Mouse (Mus musculus) subcutaneous adipose tissue, adult 2 months (tissue): ENCODE measurements around the gene Vmn2r73. TPM values are rescaled to one million over a fixed set of nuclear protein-coding genes. Genes with fewer than 3 reads are reported as not detected.

Source experiments
- polyA plus RNA-seq: library from polyadenylated mRNA; depleted of rRNA; stranded (reverse); fragments of >200 nt; gene quantifications from 2 replicates; pipeline ENCODE4 v1.2.3, GENCODE M21; 2012; ENCODE audit warnings: low replicate concordance; rRNA removed

Vmn2r73 gene
- polyA plus RNA-seq, result not detected in 2 replicates

DNA sequence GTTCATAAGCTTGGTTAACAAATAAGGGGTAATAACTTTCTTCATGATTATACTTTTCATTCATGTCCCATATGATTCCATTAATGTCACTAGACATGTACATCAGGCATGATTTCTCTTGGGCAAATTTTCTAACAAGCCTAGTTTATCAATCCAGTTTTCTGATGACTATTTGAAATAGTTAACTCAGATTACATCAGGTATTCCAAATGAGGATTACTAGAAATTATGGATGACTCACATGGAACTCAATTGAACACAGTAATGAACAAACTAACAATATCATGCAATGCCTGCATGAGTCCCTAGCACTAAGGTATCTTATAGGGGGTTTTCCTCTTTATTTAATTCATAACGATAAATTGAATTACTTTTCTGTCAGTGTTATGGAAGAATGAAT, at the start of gene Vmn2r73:
Gene Vmn2r73 (minus strand): TSS at position 101 of the 400 bp plus-strand sequence.

Other genes with a start within 250 kb of the Vmn2r73 start
- gene Vmn2r72, start 121.2 kb downstream of the Vmn2r73 start, polyA plus RNA-seq, result not detected in 2 replicates
- not detected in 2 replicates for gene Vmn2r74, start 85.4 kb upstream of the Vmn2r73 start, polyA plus RNA-seq